Mouse (Mus musculus) left cerebral cortex, postnatal 36 days (tissue): ENCODE data around the gene Mki67. TPM values are rescaled to one million over a fixed set of nuclear protein-coding genes. Genes with fewer than 3 reads are reported as not detected.

ENCODE experiments used
- DNase-seq, 2 experiments: peaks; one replicate each; pipeline ENCODE4 v3.0.0; 2021 to 2022; ENCODE audit warnings: low spot score in 2 of 2, mixed read lengths in 1 of 2
- intact Hi-C: fragments of 180-260 bp; cut with DNase I; formaldehyde crosslinking; loops from one replicate; pipeline ENCODE4 v1.15.1; 2025
- total RNA-seq, 2 experiments: library from RNA; stranded (reverse); gene quantifications; 2 replicates each; pipeline ENCODE4 v1.2.3; 2021

Mki67 gene
- total RNA-seq, 2 experiments from 2014 or later, result 0.45 to 0.99 TPM

DNA sequence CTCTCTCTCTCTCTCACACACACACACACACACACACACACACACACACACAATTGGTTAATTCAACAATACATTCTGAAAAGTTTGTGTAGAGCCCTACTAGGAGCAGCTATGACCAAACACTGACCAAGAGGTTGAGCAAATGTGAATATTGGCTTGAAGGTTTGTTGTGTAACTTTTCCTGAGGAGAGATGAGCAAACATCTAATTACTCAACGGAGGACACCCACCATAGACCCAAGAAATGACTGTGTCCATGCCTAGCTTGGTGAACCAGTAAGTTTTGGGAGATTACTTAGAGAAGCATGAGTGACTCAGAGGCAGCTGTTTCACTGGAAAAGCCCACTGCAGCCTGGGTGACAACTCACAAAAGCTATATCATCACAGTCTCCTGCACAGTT lies 71.7 kb downstream of the Mki67 start:
- DNase-seq, result no peak
- intact Hi-C loops, result no loop called here

DNA sequence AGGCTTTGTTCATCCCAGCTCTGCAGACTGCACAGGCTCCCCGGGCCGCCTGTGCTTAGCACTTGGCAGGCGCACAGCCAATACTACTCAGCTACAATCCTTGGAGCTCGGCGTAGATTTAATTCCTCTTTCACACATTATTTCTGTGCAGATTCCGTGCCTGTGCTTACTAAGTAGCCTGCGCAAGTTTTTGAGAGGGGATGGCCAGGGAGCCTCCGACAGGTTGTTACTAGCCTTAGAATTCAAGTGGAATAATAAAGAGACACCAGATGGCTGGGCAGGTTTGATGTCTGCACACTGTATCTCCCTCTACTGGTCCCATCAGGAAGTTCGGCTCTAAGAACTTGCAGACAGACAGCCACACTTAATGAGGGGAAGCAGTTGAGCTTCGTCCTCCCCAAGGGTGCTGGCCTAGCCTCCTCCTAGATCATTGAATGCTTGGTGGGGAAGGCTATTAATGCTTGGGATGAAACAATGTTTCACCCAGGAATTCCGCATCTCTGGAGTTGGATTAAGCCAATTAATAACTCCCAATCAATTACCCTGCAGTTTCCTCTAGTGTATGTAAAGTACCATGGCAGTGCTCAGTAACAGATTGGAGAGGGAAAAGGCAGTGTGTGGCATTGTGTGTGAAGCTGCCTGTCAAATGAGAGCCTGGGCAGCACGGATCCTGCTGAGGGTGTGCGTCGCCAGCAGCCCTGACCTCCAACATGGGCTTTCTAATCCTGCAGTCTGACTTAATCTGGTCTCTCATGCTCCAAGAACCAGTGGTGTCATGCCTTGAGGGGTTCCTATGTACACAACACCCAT lies 74.3 kb downstream of the Mki67 start:
- DNase-seq, result peak; percentile 63 to 70
- intact Hi-C loops, result no loop called here

Other genes starting within 250 kb of the Mki67 start
- gene Clrn3, start 187.7 kb downstream of the Mki67 start, total RNA-seq, result not detected
- 10 to 100 TPM; 23.1 to 28.7 TPM for gene Ptpre, start 178.9 kb downstream of the Mki67 start, total RNA-seq